Mouse (Mus musculus) myocyte (in vitro differentiated cells): ENCODE measurements at regions not wholly inside any gene's neighbourhood (a gene's known extent, or its start where the extent isn't known, plus 50 kb on each side); places are given as distances from the start of the nearest gene placed in this dataset.
A peak's percentile ranks its signal among the peaks of the same experiment; 100 is the strongest.

Source experiments
- H3K27me3 ChIP-seq: one replicate; pipeline ENCODE4 v1.6.1; 2011; ENCODE audit not compliant: control insufficient read depth, insufficient read depth, insufficient read length
- H3K36me3 ChIP-seq: one replicate; pipeline ENCODE4 v1.6.1; 2011; ENCODE audit not compliant: control insufficient read depth, insufficient read depth
- H3K4me2 ChIP-seq: one replicate; pipeline ENCODE4 v1.6.1; 2011; ENCODE audit warnings: low read depth, control low read depth
- H3K4me3 ChIP-seq: one replicate; pipeline ENCODE4 v1.5.1; 2011; ENCODE audit warnings: mild to moderate bottlenecking, control low read depth, moderate library complexity
- H3K79me2 ChIP-seq: one replicate; pipeline ENCODE4 v1.6.1; 2011; ENCODE audit not compliant: control insufficient read depth, insufficient read depth
- H3ac ChIP-seq: one replicate; pipeline ENCODE4 v1.6.1; 2011; ENCODE audit not compliant: control insufficient read depth, insufficient read length
- CEBPB ChIP-seq: IDR thresholded peaks from 2 replicates; pipeline ENCODE4 v1.6.1; 2011; ENCODE audit warnings: mild to moderate bottlenecking, moderate library complexity; ENCODE audit not compliant: poor library complexity, insufficient read depth, severe bottlenecking
- E2F4 ChIP-seq: IDR thresholded peaks from one replicate; pipeline ENCODE4 v1.6.1; 2011; ENCODE audit warnings: mild to moderate bottlenecking, control low read depth, moderate library complexity; ENCODE audit not compliant: insufficient read depth
- MAX ChIP-seq: IDR thresholded peaks from one replicate; pipeline ENCODE4 v1.6.1; 2011; ENCODE audit warnings: low read depth, mild to moderate bottlenecking, control low read depth
- MYOD1 ChIP-seq, 3 experiments: IDR thresholded peaks; one replicate each; pipeline ENCODE4 v1.6.1; 2011; ENCODE audit warnings: control low read depth in 2 of 3, low read depth in 2 of 3, mild to moderate bottlenecking in 2 of 3, moderate library complexity in 1 of 3; ENCODE audit not compliant: insufficient read length in 2 of 3, control insufficient read depth in 1 of 3
- MYOG ChIP-seq, 3 experiments: IDR thresholded peaks; one replicate each; pipeline ENCODE4 v1.6.1; 2011; ENCODE audit warnings: control low read depth in 2 of 3, low read depth in 2 of 3, mild to moderate bottlenecking in 2 of 3; ENCODE audit not compliant: insufficient read length in 2 of 3, control insufficient read depth in 1 of 3, insufficient read depth in 1 of 3
- POLR2A ChIP-seq: IDR thresholded peaks from one replicate; pipeline ENCODE4 v1.6.1; 2011; ENCODE audit warnings: low read depth, mild to moderate bottlenecking, control low read depth, moderate library complexity; ENCODE audit not compliant: insufficient read length
- POLR2AphosphoS2 ChIP-seq: IDR thresholded peaks from one replicate; pipeline ENCODE4 v1.6.1; 2011; ENCODE audit warnings: low read depth, control low read depth; ENCODE audit not compliant: insufficient read length
- REST ChIP-seq: IDR thresholded peaks from one replicate; pipeline ENCODE4 v1.6.1; 2011; ENCODE audit warnings: mild to moderate bottlenecking, control low read depth, moderate library complexity; ENCODE audit not compliant: insufficient read depth, insufficient read length
- SRF ChIP-seq: IDR thresholded peaks from one replicate; pipeline ENCODE4 v1.6.1; 2011; ENCODE audit warnings: low read depth; ENCODE audit not compliant: control insufficient read depth, insufficient read length
- TCF12 ChIP-seq: IDR thresholded peaks from one replicate; pipeline ENCODE4 v1.6.1; 2011; ENCODE audit warnings: mild to moderate bottlenecking, control low read depth; ENCODE audit not compliant: poor library complexity, insufficient read depth, severe bottlenecking
- TCF3 ChIP-seq: IDR thresholded peaks from one replicate; pipeline ENCODE4 v1.6.1; 2011; ENCODE audit warnings: low read depth, control low read depth; ENCODE audit not compliant: insufficient read length
- USF1 ChIP-seq: IDR thresholded peaks from one replicate; pipeline ENCODE4 v1.6.1; 2011; ENCODE audit warnings: low read depth, mild to moderate bottlenecking, control low read depth, moderate library complexity

GRCm38 (mm10) chr19:29194066-29194830 is 57.4 kb upstream of the Jak2 start:
- Histone ChIP-seq H3K4me3 (no peak overlapping the region), H3K4me2 (peak overlapping the region; percentile 64), H3K36me3 (no peaks in the 10 kb centered on the region), H3K27me3 (no peaks in the 10 kb centered on the region), H3K79me2 (no peaks in the 10 kb centered on the region), H3ac (no peak overlapping the region)
- TF ChIP-seq TCF3 (no peak), REST (no peak), CEBPB (0 out of 2 replicates have a peak, but pooled peaks have one; percentile 38)

GRCm38 (mm10) chr19:29196186-29196585 is 55.4 kb upstream of the Jak2 start:
- Histone ChIP-seq H3K4me2 (no peak overlapping the region), H3K79me2 (no peaks in the 10 kb centered on the region), H3ac (no peak overlapping the region), H3K27me3 (no peaks in the 10 kb centered on the region), H3K36me3 (no peaks in the 10 kb centered on the region), H3K4me3 (no peak overlapping the region)
- TF ChIP-seq POLR2A, result no peak
- TF ChIP-seq MYOG (IDR thresholded peaks at IDR 0.05; ENCODE audit: control insufficient read depth in 1 of 3, insufficient read depth in 1 of 3, insufficient read length in 2 of 3, low read depth in 2 of 3), result no peak
- TF ChIP-seq TCF12, result no peak

- no peaks in the 10 kb centered on the region for H3K36me3 ChIP-seq
- no peaks in the 10 kb centered on the region for H3K27me3 ChIP-seq
- no peak overlapping the region for H3K4me3 ChIP-seq
- no peak overlapping the region for H3K4me2 ChIP-seq
- no peak overlapping the region for H3ac ChIP-seq
- H3K79me2 ChIP-seq, result no peaks in the 10 kb centered on the region
- no peak for TF ChIP-seq CEBPB
- no peak for TF ChIP-seq POLR2AphosphoS2
- no peak for TF ChIP-seq MYOD1 (IDR thresholded peaks at IDR 0.05; ENCODE audit: control insufficient read depth in 1 of 3, insufficient read length in 2 of 3, low read depth in 2 of 3)
- TF ChIP-seq TCF12, result no peak
- no peak for TF ChIP-seq SRF
Observed at GRCm38 (mm10) chr19:29198636-29199035, 53.0 kb upstream of the Jak2 start.

- TF ChIP-seq TCF3 (no peak), CEBPB (no peak), MAX (no peak), REST (no peak), SRF (no peak), TCF12 (no peak), MYOD1 (IDR thresholded peaks at IDR 0.05; ENCODE audit: control insufficient read depth in 1 of 3, insufficient read length in 2 of 3, low read depth in 2 of 3) (no peak), USF1 (no peak), E2F4 (no peak), MYOG (IDR thresholded peaks at IDR 0.05; ENCODE audit: control insufficient read depth in 1 of 3, insufficient read depth in 1 of 3, insufficient read length in 2 of 3, low read depth in 2 of 3) (no peak), POLR2AphosphoS2 (no peak), POLR2A (no peak)
Observed at GRCm38 (mm10) chr19:29199117-29199823, 52.4 kb upstream of the Jak2 start.

GRCm38 (mm10) chr19:29201674-29202073 is 50.0 kb upstream of the Jak2 start:
- H3ac ChIP-seq, result no peak overlapping the region
- no peak for TF ChIP-seq POLR2AphosphoS2
- TF ChIP-seq MYOG (IDR thresholded peaks at IDR 0.05; ENCODE audit: control insufficient read depth in 1 of 3, insufficient read depth in 1 of 3, insufficient read length in 2 of 3, low read depth in 2 of 3), result no peak

More at GRCm38 (mm10) chr19:29199117-29199823, 52.4 kb upstream of the Jak2 start:
- Histone ChIP-seq H3K4me2 (no peak overlapping the region), H3K27me3 (no peaks in the 10 kb centered on the region), H3K4me3 (no peak overlapping the region), H3K79me2 (no peaks in the 10 kb centered on the region), H3K36me3 (no peaks in the 10 kb centered on the region), H3ac (no peak overlapping the region)

More at GRCm38 (mm10) chr19:29201674-29202073, 50.0 kb upstream of the Jak2 start:
- H3K79me2 ChIP-seq, result no peaks in the 10 kb centered on the region
- H3K27me3 ChIP-seq, result no peaks in the 10 kb centered on the region
- H3K4me3 ChIP-seq, result no peak overlapping the region
- no peak overlapping the region for H3K4me2 ChIP-seq
- H3K36me3 ChIP-seq, result no peaks in the 10 kb centered on the region
